Mouse (Mus musculus) lung, postnatal 25 days (tissue): ENCODE measurements at regions not wholly inside any gene's neighbourhood (a gene's known extent, or its start where the extent isn't known, plus 50 kb on each side); places are given as distances from the start of the nearest gene placed in this dataset.

ENCODE experiments used
- DNase-seq: peaks from one replicate; pipeline ENCODE4 v3.0.0; 2022; ENCODE audit warnings: low spot score

- DNase-seq, result no peak
These were observed 309.5 kb downstream of the Irx1 start for GRCm38 (mm10) chr13:71653939-71654467.

GRCm38 (mm10) chr13:71653212-71653938, 310.1 kb downstream of the Irx1 start:
- no peak for DNase-seq

GRCm38 (mm10) chr13:71649876-71650275, 313.6 kb downstream of the Irx1 start:
- no peak for DNase-seq

GRCm38 (mm10) chr13:71649031-71649430, 314.5 kb downstream of the Irx1 start:
- DNase-seq, result no peak

- no peak for DNase-seq
These were observed 332.1 kb downstream of the Irx1 start for GRCm38 (mm10) chr13:71631447-71631846.

- DNase-seq, result no peak
These were observed 346.3 kb downstream of the Irx1 start for GRCm38 (mm10) chr13:71617198-71617597.

- DNase-seq, result peak; percentile 28
These were observed 350.9 kb downstream of the Irx1 start for GRCm38 (mm10) chr13:71612393-71613179.

GRCm38 (mm10) chr13:71582486-71582885, 381.0 kb downstream of the Irx1 start:
- no peak for DNase-seq

- no peak for DNase-seq
These were observed 397.6 kb downstream of the Irx1 start for GRCm38 (mm10) chr13:71565895-71566294.

- no peak for DNase-seq
These were observed 398.1 kb downstream of the Irx1 start for GRCm38 (mm10) chr13:71565388-71565787.

GRCm38 (mm10) chr13:71558477-71559215, 404.9 kb downstream of the Irx1 start:
- no peak for DNase-seq

- no peak for DNase-seq
These were observed 408.1 kb downstream of the Irx1 start for GRCm38 (mm10) chr13:71555471-71555870.

- no peak for DNase-seq
These were observed 413.4 kb downstream of the Irx1 start for GRCm38 (mm10) chr13:71550109-71550508.

- no peak for DNase-seq
These were observed 414.2 kb downstream of the Irx1 start for GRCm38 (mm10) chr13:71549206-71549831.

GRCm38 (mm10) chr13:71538226-71538625, 425.3 kb downstream of the Irx1 start:
- DNase-seq, result no peak

GRCm38 (mm10) chr13:71532796-71533351, 430.6 kb downstream of the Irx1 start:
- DNase-seq, result peak; percentile 76

GRCm38 (mm10) chr13:71529397-71530122, 434.0 kb downstream of the Irx1 start:
- DNase-seq, result no peak

GRCm38 (mm10) chr13:71517776-71518175, 445.7 kb downstream of the Irx1 start:
- DNase-seq, result no peak

GRCm38 (mm10) chr13:71513204-71513603, 450.3 kb downstream of the Irx1 start:
- DNase-seq, result no peak

- DNase-seq, result no peak
These were observed 455.5 kb downstream of the Irx1 start for GRCm38 (mm10) chr13:71507956-71508401.

- DNase-seq, result peak; percentile 10
These were observed 456.0 kb downstream of the Irx1 start for GRCm38 (mm10) chr13:71507421-71507931.
